Mouse (Mus musculus): ENCODE measurements around the gene Efcab11.
"Not testable (repeated sequence)": the region's sequence is repeated elsewhere in the genome, so short reads cannot be mapped to it uniquely, and the experiment has no call there.

The Efcab11 gene

GRCm38 (mm10) chr12:99873443-99873842 is 10.8 kb downstream of the Efcab11 start:
- no peak for DNase-seq

GRCm38 (mm10) chr12:99868821-99869220 is 15.4 kb downstream of the Efcab11 start:
- no peak for DNase-seq

GRCm38 (mm10) chr12:99864613-99865012 is 19.6 kb downstream of the Efcab11 start:
- DNase-seq, result no peak

- no peak for DNase-seq
These were observed 23.3 kb downstream of the Efcab11 start for GRCm38 (mm10) chr12:99860981-99861380.

- DNase-seq, result no peak
These were observed 24.7 kb downstream of the Efcab11 start for GRCm38 (mm10) chr12:99859391-99860100.

- no peak for DNase-seq
These were observed 25.6 kb downstream of the Efcab11 start for GRCm38 (mm10) chr12:99858664-99859063.

- no peak for DNase-seq
These were observed 28.2 kb downstream of the Efcab11 start for GRCm38 (mm10) chr12:99856011-99856410.

- DNase-seq, result no peak
These were observed 30.6 kb downstream of the Efcab11 start for GRCm38 (mm10) chr12:99853323-99854258.

GRCm38 (mm10) chr12:99849996-99850395 is 34.2 kb downstream of the Efcab11 start:
- no peak for DNase-seq

- no peak for DNase-seq
These were observed 39.3 kb downstream of the Efcab11 start for GRCm38 (mm10) chr12:99844951-99845350.

- peak; percentile 16 for DNase-seq
These were observed 45.5 kb downstream of the Efcab11 start for GRCm38 (mm10) chr12:99838703-99839102.

GRCm38 (mm10) chr12:99838109-99838508 is 46.1 kb downstream of the Efcab11 start:
- no peak for DNase-seq

GRCm38 (mm10) chr12:99837528-99837927 is 46.7 kb downstream of the Efcab11 start:
- DNase-seq, result no peak

- DNase-seq, result peak; percentile 62
These were observed 47.7 kb downstream of the Efcab11 start for GRCm38 (mm10) chr12:99836404-99837131.

- no peak for DNase-seq
These were observed 50.8 kb downstream of the Efcab11 start for GRCm38 (mm10) chr12:99833476-99833875.

GRCm38 (mm10) chr12:99822591-99822990 is 61.6 kb downstream of the Efcab11 start:
- DNase-seq, result no peak

- DNase-seq, result no peak
These were observed 62.8 kb downstream of the Efcab11 start for GRCm38 (mm10) chr12:99821309-99821934.

GRCm38 (mm10) chr12:99819186-99819974 is 64.9 kb downstream of the Efcab11 start:
- DNase-seq, result no peak

- not testable (repeated sequence) for DNase-seq
These were observed 66.2 kb downstream of the Efcab11 start for GRCm38 (mm10) chr12:99818006-99818405.

GRCm38 (mm10) chr12:99815244-99815643 is 69.0 kb downstream of the Efcab11 start:
- DNase-seq, result no peak

- DNase-seq, result no peak
These were observed 76.3 kb downstream of the Efcab11 start for GRCm38 (mm10) chr12:99807891-99808290.

- not testable (repeated sequence) for DNase-seq
These were observed 77.5 kb downstream of the Efcab11 start for GRCm38 (mm10) chr12:99806741-99807140.
